Comparison of ENCODE assay signal across 8 mouse cellular contexts in the genomic region with DNA sequence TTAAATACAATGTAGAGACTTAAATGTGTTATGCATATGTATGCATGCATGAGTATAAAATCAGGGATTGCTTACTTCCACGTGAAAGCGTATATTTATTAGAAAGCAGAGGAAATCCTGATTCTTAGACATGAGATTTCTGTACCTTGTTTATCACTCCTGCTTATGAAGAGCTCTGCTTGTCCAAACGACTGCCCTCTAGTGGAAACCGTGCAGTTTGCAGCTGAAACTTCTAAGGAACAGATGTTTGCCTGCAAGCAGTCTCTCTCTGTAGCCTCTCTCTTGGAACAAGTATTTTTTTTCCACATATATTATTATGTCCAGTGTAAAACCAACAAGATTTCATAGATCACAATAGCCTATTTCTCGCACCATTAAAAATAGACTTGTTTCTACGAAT.
DNase-seq lines count a peak whose midpoint lies in the region; ATAC-seq and TF ChIP-seq lines count a peak whose summit lies in the region.

No protein-coding gene starts in this region.

- no peaks in the 10 kb centered on the region for H3K9me3 ChIP-seq in forebrain, embryonic 16.5 days (ENCODE audit: control insufficient read depth, low read length)
- H3K9me3 ChIP-seq in liver, embryonic 11.5 days (ENCODE audit: control insufficient read depth, low read length) = no peaks in the 10 kb centered on the region

- TF ChIP-seq CTCF in thymus, adult 2 months (IDR thresholded peaks at IDR 0.05; ENCODE audit: borderline replicate concordance, control insufficient read depth, extremely low read depth, insufficient read depth, low read length, poor library complexity) = no peak

- TF ChIP-seq POLR2A in thymus, adult 2 months (IDR thresholded peaks at IDR 0.05; ENCODE audit: control insufficient read depth, extremely low read depth, insufficient read depth, low read length, poor library complexity) = no peak

- H3K36me3 ChIP-seq in thymus, adult 2 months (ENCODE audit: control insufficient read depth, insufficient read depth, low read length) = no peaks in the 10 kb centered on the region
- H3K36me3 ChIP-seq in forebrain, embryonic 16.5 days (ENCODE audit: control insufficient read depth, insufficient read depth) = no peaks in the 10 kb centered on the region
- H3K36me3 ChIP-seq in liver, embryonic 11.5 days (ENCODE audit: control insufficient read depth, insufficient read depth, low read length) = no peaks in the 10 kb centered on the region

- H3K4me1 ChIP-seq in thymus, adult 2 months (replicated peaks; ENCODE audit: control insufficient read depth, insufficient read depth, low read length) = no peaks in the 10 kb centered on the region
- H3K4me1 ChIP-seq in forebrain, embryonic 16.5 days (replicated peaks; ENCODE audit: control insufficient read depth, insufficient read depth, low read length) = no peaks in the 10 kb centered on the region
- no peaks in the 10 kb centered on the region for H3K4me1 ChIP-seq in liver, embryonic 11.5 days (replicated peaks; ENCODE audit: control insufficient read depth, insufficient read depth, low read length)

- 25% methylated on average over 6 of the region's 6 CpGs for WGBS in thymus, adult 2 months
- WGBS in forebrain, embryonic 16.5 days = 22% methylated on average over 6 of the region's 6 CpGs
- WGBS in liver, embryonic 11.5 days = 20% methylated on average over 6 of the region's 6 CpGs

- H3K9ac ChIP-seq in forebrain, embryonic 16.5 days (replicated peaks; ENCODE audit: low read depth, low read length) = no peak overlapping the region
- H3K9ac ChIP-seq in liver, embryonic 11.5 days (ENCODE audit: low read depth, low read length) = no peak overlapping the region

- H3K27me3 ChIP-seq in thymus, adult 2 months (ENCODE audit: control insufficient read depth, insufficient read depth, low read length) = no peaks in the 10 kb centered on the region
- no peaks in the 10 kb centered on the region for H3K27me3 ChIP-seq in forebrain, embryonic 16.5 days (replicated peaks; ENCODE audit: control insufficient read depth, insufficient read depth, low read length)
- H3K27me3 ChIP-seq in liver, embryonic 11.5 days (replicated peaks; ENCODE audit: control insufficient read depth, insufficient read depth, low read length) = no peaks in the 10 kb centered on the region

- no peak overlapping the region for H3K4me3 ChIP-seq in thymus, adult 2 months (ENCODE audit: control insufficient read depth, insufficient read depth, low read length)
- H3K4me3 ChIP-seq in forebrain, embryonic 16.5 days (replicated peaks; ENCODE audit: low read length) = no peak overlapping the region
- no peak overlapping the region for H3K4me3 ChIP-seq in liver, embryonic 11.5 days (ENCODE audit: low read depth, low read length)

- H3K4me2 ChIP-seq in forebrain, embryonic 16.5 days (ENCODE audit: low read length) = no peak overlapping the region
- no peak overlapping the region for H3K4me2 ChIP-seq in liver, embryonic 11.5 days

- ATAC-seq in forebrain, embryonic 16.5 days = peak; percentile 54
- no peak for ATAC-seq in liver, embryonic 11.5 days (replicated peaks; ENCODE audit: low FRiP score)

- DNase-seq in thymus, adult 2 months = peak; percentile 3
- no peak for DNase-seq in thymus, adult 18-20 months
- peak; percentile 26 for DNase-seq in cerebellum, adult 11-12 months
- peak; percentile 73 for DNase-seq in kidney, postnatal 14 days
- DNase-seq in liver, embryonic 11.5 days (ENCODE audit: low spot score) = peak; percentile 34
- DNase-seq in retina, embryonic 14.5 days (ENCODE audit: low spot score) = peak; percentile 87
- no peak for DNase-seq in spleen, postnatal 36 days (ENCODE audit: low spot score in 2 of 2)

- no peak overlapping the region for H3K27ac ChIP-seq in thymus, adult 2 months (ENCODE audit: control insufficient read depth, insufficient read depth, low read length)
- no peak overlapping the region for H3K27ac ChIP-seq in forebrain, embryonic 16.5 days (ENCODE audit: low read length)
- H3K27ac ChIP-seq in liver, embryonic 11.5 days (ENCODE audit: low read depth, low read length) = no peak overlapping the region

Comparison
In these comparisons a context has a peak if more than half of its experiments do, and no peak if none do; other contexts are left out.
1. DNase-seq: peak in thymus, adult 2 months (single experiment), cerebellum, adult 11-12 months (single experiment), kidney, postnatal 14 days (single experiment), liver, embryonic 11.5 days (single experiment) and retina, embryonic 14.5 days (single experiment); none in thymus, adult 18-20 months (0 of 2) and spleen, postnatal 36 days (0 of 2).